Mouse (Mus musculus): ENCODE results near the gene Ufd1. TPM values are rescaled to one million over a fixed set of nuclear protein-coding genes. Genes with fewer than 3 reads are reported as not detected.
"Not testable (repeated sequence)": the region's sequence is repeated elsewhere in the genome, so short reads cannot be mapped to it uniquely, and the experiment has no call there.

Gene Ufd1
- polyA plus RNA-seq, 1 experiment from 2014 or later = 100 TPM

DNA sequence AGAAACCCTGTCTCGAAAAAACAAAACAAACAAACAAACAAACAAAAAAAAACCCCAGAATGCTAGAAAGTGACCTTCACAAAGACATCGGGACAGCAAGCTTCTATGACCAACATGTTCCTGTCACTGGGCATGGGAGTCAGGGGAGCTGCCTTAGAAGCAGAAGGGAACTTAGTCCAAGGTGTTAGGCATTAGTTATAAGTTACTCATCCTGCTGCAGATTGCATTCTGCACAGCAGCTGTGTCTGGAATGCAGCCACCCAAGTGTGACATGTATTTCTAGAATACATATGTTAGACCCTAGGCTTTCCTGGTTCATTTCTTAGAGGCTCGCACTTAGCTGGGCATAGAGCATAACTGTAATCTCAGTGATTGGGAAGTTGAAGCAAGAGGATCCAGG is 17.1 kb downstream of the Ufd1 start:
- Histone ChIP-seq H3K27ac (no peak overlapping the region), H3K4me3 (no peak overlapping the region), H3K36me3 (peaks cover 100% of the 10 kb centered on the region), H3K27me3 (ENCODE audit: insufficient read depth, poor library complexity, severe bottlenecking) (no peaks in the 10 kb centered on the region), H3K4me1 (replicated peaks) (no peaks in the 10 kb centered on the region), H3K9me3 (no peaks in the 10 kb centered on the region)
- WGBS = 94% methylated on average over 3 of the region's 3 CpGs
- no peak for DNase-seq (ENCODE audit: low spot score)

GRCm38 (mm10) chr16:18829102-18829501 is 17.5 kb downstream of the Ufd1 start:
- Histone ChIP-seq H3K4me1 (replicated peaks) (no peaks in the 10 kb centered on the region), H3K27ac (no peak overlapping the region), H3K27me3 (ENCODE audit: insufficient read depth, poor library complexity, severe bottlenecking) (no peaks in the 10 kb centered on the region), H3K9me3 (no peaks in the 10 kb centered on the region), H3K4me3 (no peak overlapping the region), H3K36me3 (peaks cover 100% of the 10 kb centered on the region)
- 93% methylated on average over 6 of the region's 6 CpGs for WGBS
- no peak for DNase-seq (ENCODE audit: low spot score)

DNA sequence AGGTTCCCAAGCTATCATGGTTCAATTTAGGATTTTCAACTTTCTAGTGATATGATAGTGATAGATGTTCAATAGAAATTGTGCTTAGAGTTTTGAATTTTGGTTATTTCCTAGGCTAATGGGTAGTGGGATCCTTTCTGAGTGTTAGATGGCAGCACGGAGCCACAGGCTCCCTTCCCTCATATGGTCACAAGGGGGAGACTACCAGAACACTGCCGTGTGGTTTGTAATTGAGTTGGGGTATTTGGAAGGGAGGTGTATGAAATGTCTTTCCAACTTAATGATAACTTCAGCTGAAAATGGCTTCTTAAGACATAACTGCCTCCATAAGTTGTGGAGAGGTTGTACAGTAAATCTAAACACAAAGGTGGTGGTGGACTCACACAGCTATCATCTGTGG is 21.9 kb downstream of the Ufd1 start:
- Histone ChIP-seq H3K36me3 (peaks cover 76% of the 10 kb centered on the region), H3K27me3 (ENCODE audit: insufficient read depth, poor library complexity, severe bottlenecking) (no peaks in the 10 kb centered on the region), H3K4me3 (no peak overlapping the region), H3K27ac (no peak overlapping the region), H3K9me3 (no peaks in the 10 kb centered on the region), H3K4me1 (replicated peaks) (peaks cover 12% of the 10 kb centered on the region)
- no peak for DNase-seq (ENCODE audit: low spot score)
- WGBS = 80% methylated on average over 2 of the region's 2 CpGs

- Histone ChIP-seq H3K27ac (no peak overlapping the region), H3K9me3 (no peaks in the 10 kb centered on the region), H3K36me3 (peaks cover 62% of the 10 kb centered on the region), H3K4me1 (replicated peaks) (peaks cover 12% of the 10 kb centered on the region), H3K4me3 (peak overlapping the region; percentile 90), H3K27me3 (ENCODE audit: insufficient read depth, poor library complexity, severe bottlenecking) (no peaks in the 10 kb centered on the region)
- DNase-seq (ENCODE audit: low spot score) = peak; percentile 3
- WGBS = 29% methylated on average over 3 of the region's 3 CpGs
Observed at GRCm38 (mm10) chr16:18836073-18836467, 24.5 kb downstream of the Ufd1 start.

GRCm38 (mm10) chr16:18836468-18837208 is 25.1 kb downstream of the Ufd1 start, which contains the start of the genes 2510002D24Rik and Gm28539:
TSS of gene 2510002D24Rik (plus strand) at chr16:18836578.
TSS of gene Gm28539 (plus strand) at chr16:18836584.
- Histone ChIP-seq H3K27me3 (ENCODE audit: insufficient read depth, poor library complexity, severe bottlenecking) (no peaks in the 10 kb centered on the region), H3K4me3 (peak within 1 kb of the TSS; percentile 90), H3K36me3 (peaks cover 57% of the 10 kb centered on the region), H3K9me3 (no peaks in the 10 kb centered on the region), H3K27ac (peak within 1 kb of the TSS; percentile 91), H3K4me1 (replicated peaks) (peaks cover 12% of the 10 kb centered on the region)
- peak; percentile 86 for DNase-seq (ENCODE audit: low spot score)
- WGBS = under 1% methylated on average over 46 of the region's 46 CpGs

GRCm38 (mm10) chr16:18838346-18838745 is 26.8 kb downstream of the Ufd1 start:
- H3K27me3 ChIP-seq (ENCODE audit: insufficient read depth, poor library complexity, severe bottlenecking) = no peaks in the 10 kb centered on the region
- WGBS = 93% methylated on average over 4 of the region's 4 CpGs

DNA sequence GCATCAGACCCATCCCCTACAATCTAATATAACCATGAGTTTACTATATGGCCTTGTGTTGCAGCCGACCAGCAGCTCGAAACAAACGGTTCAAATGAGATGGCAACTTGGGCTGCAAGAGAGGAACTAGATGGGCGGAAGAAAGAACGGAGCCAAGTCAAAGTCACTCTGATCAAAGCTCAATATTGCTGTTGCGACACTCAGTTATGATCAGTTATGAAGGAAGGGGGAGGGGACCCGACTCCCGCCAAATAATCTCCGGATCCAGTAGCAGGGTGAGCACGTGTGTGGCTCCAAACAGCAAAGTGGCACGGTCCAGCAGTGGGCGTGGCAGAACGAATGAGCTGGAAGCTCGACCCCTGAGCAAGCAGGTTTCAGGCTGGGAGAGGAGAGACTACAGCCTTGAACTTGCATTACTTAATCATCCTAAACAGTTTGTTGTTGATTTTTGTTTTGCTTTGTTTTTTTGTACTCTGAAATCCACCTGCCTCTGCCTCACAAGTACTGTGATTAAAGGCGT is 34.8 kb downstream of the Ufd1 start:
- H3K4me3 ChIP-seq = no peak overlapping the region
- 87% methylated on average over 15 of the region's 15 CpGs for whole genome bisulfite sequencing

More at GRCm38 (mm10) chr16:18838346-18838745, 26.8 kb downstream of the Ufd1 start:
- H3K9me3 ChIP-seq = no peaks in the 10 kb centered on the region
- H3K4me1 ChIP-seq (replicated peaks) = peaks cover 12% of the 10 kb centered on the region
- H3K4me3 ChIP-seq = no peak overlapping the region
- peaks cover 40% of the 10 kb centered on the region for H3K36me3 ChIP-seq
- H3K27ac ChIP-seq = no peak overlapping the region
- no peak for DNase-seq (ENCODE audit: low spot score)

GRCm38 (mm10) chr16:18849521-18850190 is 38.1 kb downstream of the Ufd1 start:
- H3K9me3 ChIP-seq; H3K4me1 ChIP-seq (replicated peaks); H3K4me3 ChIP-seq; H3K27me3 ChIP-seq (ENCODE audit: insufficient read depth, poor library complexity, severe bottlenecking); H3K27ac ChIP-seq; DNase-seq (ENCODE audit: low spot score); H3K36me3 ChIP-seq: not testable (repeated sequence)
- 92% methylated on average over 15 of the region's 17 CpGs for WGBS

More for the DNA sequence above, 34.8 kb downstream of the Ufd1 start:
- Histone ChIP-seq H3K36me3 (no peaks in the 10 kb centered on the region), H3K27me3 (ENCODE audit: insufficient read depth, poor library complexity, severe bottlenecking) (no peaks in the 10 kb centered on the region), H3K27ac (no peak overlapping the region), H3K4me1 (replicated peaks) (no peaks in the 10 kb centered on the region), H3K9me3 (peaks cover 3% of the 10 kb centered on the region; the same call in 1 of the 2 replicates)
- DNase-seq (ENCODE audit: low spot score) = no peak

- Histone ChIP-seq H3K4me3 (no peak overlapping the region), H3K4me1 (replicated peaks) (no peaks in the 10 kb centered on the region), H3K9me3 (no peaks in the 10 kb centered on the region), H3K27me3 (ENCODE audit: insufficient read depth, poor library complexity, severe bottlenecking) (no peaks in the 10 kb centered on the region), H3K27ac (no peak overlapping the region), H3K36me3 (no peaks in the 10 kb centered on the region)
- DNase-seq (ENCODE audit: low spot score) = no peak
Observed at GRCm38 (mm10) chr16:18858551-18858950, 47.0 kb downstream of the Ufd1 start.

GRCm38 (mm10) chr16:18860186-18860585 is 48.6 kb downstream of the Ufd1 start:
- no peak for DNase-seq (ENCODE audit: low spot score)
- 79% methylated on average over 1 of the region's 1 CpGs for WGBS
- Histone ChIP-seq H3K4me3 (no peak overlapping the region), H3K4me1 (replicated peaks) (no peaks in the 10 kb centered on the region), H3K36me3 (no peaks in the 10 kb centered on the region), H3K9me3 (no peaks in the 10 kb centered on the region), H3K27me3 (ENCODE audit: insufficient read depth, poor library complexity, severe bottlenecking) (no peaks in the 10 kb centered on the region), H3K27ac (no peak overlapping the region)

DNA sequence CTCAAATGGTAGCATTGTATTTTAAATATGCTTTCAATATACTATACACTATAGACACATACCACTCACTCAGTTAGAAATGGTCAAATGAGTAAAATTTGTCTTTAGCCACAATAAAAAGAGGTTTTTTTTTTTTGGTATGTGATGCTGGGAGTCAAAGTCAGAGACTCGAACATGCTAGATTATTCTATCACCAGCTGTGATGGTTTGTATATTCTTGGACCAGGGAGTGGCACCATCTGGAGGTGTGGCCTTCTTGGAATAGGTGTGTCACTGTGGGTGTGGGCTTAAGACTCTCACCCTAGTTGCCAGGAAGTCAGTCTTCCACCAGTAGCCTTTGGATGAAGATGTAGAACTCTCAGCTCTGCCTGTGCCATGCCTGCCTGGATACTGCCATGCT is 58.9 kb downstream of the Ufd1 start:
- 86% methylated on average over 1 of the region's 1 CpGs for WGBS
- H3K4me1 ChIP-seq (replicated peaks) = not testable (repeated sequence)

GRCm38 (mm10) chr16:18876091-18876441 is 64.5 kb downstream of the Ufd1 start:
- WGBS = 1% methylated on average over 17 of the region's 17 CpGs
- no peaks in the 10 kb centered on the region for H3K27me3 ChIP-seq (ENCODE audit: insufficient read depth, poor library complexity, severe bottlenecking)
- peak overlapping the region; percentile 93 for H3K4me3 ChIP-seq
- DNase-seq (ENCODE audit: low spot score) = no peak
- H3K9me3 ChIP-seq = no peaks in the 10 kb centered on the region
- peaks cover 62% of the 10 kb centered on the region for H3K36me3 ChIP-seq
- peak overlapping the region; percentile 97 for H3K27ac ChIP-seq
- H3K4me1 ChIP-seq (replicated peaks) = peaks cover 21% of the 10 kb centered on the region

More for the DNA sequence above, 58.9 kb downstream of the Ufd1 start:
- H3K36me3 ChIP-seq = peaks cover 59% of the 10 kb centered on the region
- not testable (repeated sequence) for H3K27ac ChIP-seq; DNase-seq (ENCODE audit: low spot score); H3K27me3 ChIP-seq (ENCODE audit: insufficient read depth, poor library complexity, severe bottlenecking); H3K9me3 ChIP-seq; H3K4me3 ChIP-seq

Measured in hindbrain, embryonic 10.5 days (tissue).